Mouse (Mus musculus): ENCODE results near the gene Tshz2. TPM values are rescaled to one million over a fixed set of nuclear protein-coding genes. Genes with fewer than 3 reads are reported as not detected.

Gene Tshz2
- polyA plus RNA-seq, 1 experiment, result 16.1 TPM

- DNase-seq, result no peak
- Histone ChIP-seq H3K27ac (ENCODE audit: insufficient read depth, low read length) (no peak overlapping the region), H3K4me3 (replicated peaks; ENCODE audit: insufficient read depth, low read depth, low read length) (no peak overlapping the region), H3K4me1 (ENCODE audit: control insufficient read depth, insufficient read depth, low read length) (no peaks in the 10 kb centered on the region), H3K27me3 (ENCODE audit: control insufficient read depth, insufficient read depth, low read length) (no peaks in the 10 kb centered on the region; the same call in 1 of the 2 replicates)
- WGBS, result 17% methylated on average over 24 of the region's 24 CpGs
- no peak for TF ChIP-seq CTCF (IDR thresholded peaks at IDR 0.05; ENCODE audit: borderline replicate concordance, insufficient read depth, low read depth, low read length)
- no peak for TF ChIP-seq POLR2A (IDR thresholded peaks at IDR 0.05; ENCODE audit: borderline replicate concordance, insufficient read depth, low read length)
Observed at GRCm38 (mm10) chr2:170028488-170029303, 395.9 kb downstream of the Tshz2 start.

GRCm38 (mm10) chr2:170029304-170029856 lies 396.6 kb downstream of the Tshz2 start:
- TF ChIP-seq POLR2A (IDR thresholded peaks at IDR 0.05; ENCODE audit: borderline replicate concordance, insufficient read depth, low read length) (no peak), CTCF (IDR thresholded peaks at IDR 0.05; ENCODE audit: borderline replicate concordance, insufficient read depth, low read depth, low read length) (no peak)
- H3K27me3 ChIP-seq (ENCODE audit: control insufficient read depth, insufficient read depth, low read length), result no peaks in the 10 kb centered on the region; the same call in 1 of the 2 replicates
- no peaks in the 10 kb centered on the region for H3K4me1 ChIP-seq (ENCODE audit: control insufficient read depth, insufficient read depth, low read length)
- no peak for DNase-seq
- H3K27ac ChIP-seq (ENCODE audit: insufficient read depth, low read length), result no peak overlapping the region
- WGBS, result 42% methylated on average over 10 of the region's 10 CpGs
- no peak overlapping the region for H3K4me3 ChIP-seq (replicated peaks; ENCODE audit: insufficient read depth, low read depth, low read length)

- 90% methylated on average over 12 of the region's 12 CpGs for WGBS
- DNase-seq, result no peak
- TF ChIP-seq POLR2A (IDR thresholded peaks at IDR 0.05; ENCODE audit: borderline replicate concordance, insufficient read depth, low read length) (no peak), CTCF (IDR thresholded peaks at IDR 0.05; ENCODE audit: borderline replicate concordance, insufficient read depth, low read depth, low read length) (no peak)
- Histone ChIP-seq H3K4me3 (replicated peaks; ENCODE audit: insufficient read depth, low read depth, low read length) (no peak overlapping the region), H3K27me3 (ENCODE audit: control insufficient read depth, insufficient read depth, low read length) (no peaks in the 10 kb centered on the region; the same call in 1 of the 2 replicates), H3K4me1 (ENCODE audit: control insufficient read depth, insufficient read depth, low read length) (no peaks in the 10 kb centered on the region), H3K27ac (ENCODE audit: insufficient read depth, low read length) (no peak overlapping the region)
Observed at GRCm38 (mm10) chr2:170031226-170031625, 398.4 kb downstream of the Tshz2 start.

DNA sequence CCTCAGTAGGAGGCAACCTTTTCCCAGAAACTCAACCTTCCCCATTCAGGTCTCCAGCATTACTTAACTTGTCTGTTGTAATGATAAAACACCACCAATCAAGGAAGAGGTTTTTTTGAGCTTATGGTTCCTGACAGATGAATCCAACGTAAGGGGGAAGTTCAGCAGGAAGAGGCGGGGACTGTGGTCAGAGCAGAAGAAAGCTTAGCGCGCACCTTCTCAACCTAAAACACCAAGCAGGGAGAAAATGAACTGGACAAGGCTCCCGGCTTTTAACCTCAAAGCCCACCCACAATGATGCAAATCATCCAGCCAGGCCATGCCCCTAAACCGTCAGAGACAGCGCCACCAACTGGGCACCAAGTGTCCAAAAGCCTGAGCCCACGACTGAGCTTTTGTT lies 399.1 kb downstream of the Tshz2 start:
- no peak for DNase-seq
- WGBS, result 69% methylated on average over 8 of the region's 8 CpGs
- Histone ChIP-seq H3K4me3 (replicated peaks; ENCODE audit: insufficient read depth, low read depth, low read length) (no peak overlapping the region), H3K4me1 (ENCODE audit: control insufficient read depth, insufficient read depth, low read length) (no peaks in the 10 kb centered on the region), H3K27ac (ENCODE audit: insufficient read depth, low read length) (no peak overlapping the region), H3K27me3 (ENCODE audit: control insufficient read depth, insufficient read depth, low read length) (no peaks in the 10 kb centered on the region; the same call in 1 of the 2 replicates)
- TF ChIP-seq CTCF (IDR thresholded peaks at IDR 0.05; ENCODE audit: borderline replicate concordance, insufficient read depth, low read depth, low read length) (no peak), POLR2A (IDR thresholded peaks at IDR 0.05; ENCODE audit: borderline replicate concordance, insufficient read depth, low read length) (no peak)

DNA sequence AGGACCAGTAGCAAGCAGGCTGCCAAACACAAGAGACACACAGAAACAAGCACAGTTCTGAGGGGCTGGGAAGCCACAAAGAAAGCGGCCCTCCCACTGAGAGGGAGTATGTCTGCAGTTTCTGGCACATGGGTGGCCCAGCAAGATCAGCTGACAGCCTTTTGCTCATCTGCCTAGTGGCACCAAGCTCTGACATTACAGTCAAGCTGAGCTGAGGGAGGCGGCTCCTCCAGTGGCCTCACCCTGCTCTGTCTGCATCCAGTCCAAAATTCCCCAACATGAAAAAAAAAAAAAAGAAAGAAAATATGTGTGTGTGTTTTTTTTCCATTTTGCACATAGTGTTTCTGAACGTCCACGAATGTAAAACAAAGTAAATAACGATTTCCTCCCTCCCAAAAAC lies 400.4 kb downstream of the Tshz2 start:
- TF ChIP-seq POLR2A (IDR thresholded peaks at IDR 0.05; ENCODE audit: borderline replicate concordance, insufficient read depth, low read length), result no peak
- TF ChIP-seq CTCF (IDR thresholded peaks at IDR 0.05; ENCODE audit: borderline replicate concordance, insufficient read depth, low read depth, low read length), result no peak
- H3K27me3 ChIP-seq (ENCODE audit: control insufficient read depth, insufficient read depth, low read length), result no peaks in the 10 kb centered on the region; the same call in 1 of the 2 replicates
- H3K27ac ChIP-seq (ENCODE audit: insufficient read depth, low read length), result no peak overlapping the region
- no peak for DNase-seq
- WGBS, result 53% methylated on average over 5 of the region's 5 CpGs
- H3K4me1 ChIP-seq (ENCODE audit: control insufficient read depth, insufficient read depth, low read length), result no peaks in the 10 kb centered on the region
- no peak overlapping the region for H3K4me3 ChIP-seq (replicated peaks; ENCODE audit: insufficient read depth, low read depth, low read length)

- Histone ChIP-seq H3K27me3 (ENCODE audit: control insufficient read depth, insufficient read depth, low read length) (no peaks in the 10 kb centered on the region; the same call in 1 of the 2 replicates), H3K4me1 (ENCODE audit: control insufficient read depth, insufficient read depth, low read length) (no peaks in the 10 kb centered on the region), H3K4me3 (replicated peaks; ENCODE audit: insufficient read depth, low read depth, low read length) (no peak overlapping the region), H3K27ac (ENCODE audit: insufficient read depth, low read length) (no peak overlapping the region)
- DNase-seq, result no peak
- no peak for TF ChIP-seq CTCF (IDR thresholded peaks at IDR 0.05; ENCODE audit: borderline replicate concordance, insufficient read depth, low read depth, low read length)
- no peak for TF ChIP-seq POLR2A (IDR thresholded peaks at IDR 0.05; ENCODE audit: borderline replicate concordance, insufficient read depth, low read length)
- WGBS, result 96% methylated on average over 11 of the region's 11 CpGs
Observed at GRCm38 (mm10) chr2:170034794-170035193, 402.0 kb downstream of the Tshz2 start.

- no peaks in the 10 kb centered on the region; the same call in 1 of the 2 replicates for H3K27me3 ChIP-seq (ENCODE audit: control insufficient read depth, insufficient read depth, low read length)
- 28% methylated on average over 11 of the region's 11 CpGs for WGBS
- H3K4me3 ChIP-seq (replicated peaks; ENCODE audit: insufficient read depth, low read depth, low read length), result no peak overlapping the region
- no peak overlapping the region for H3K27ac ChIP-seq (ENCODE audit: insufficient read depth, low read length)
- no peak for TF ChIP-seq POLR2A (IDR thresholded peaks at IDR 0.05; ENCODE audit: borderline replicate concordance, insufficient read depth, low read length)
- no peak for TF ChIP-seq CTCF (IDR thresholded peaks at IDR 0.05; ENCODE audit: borderline replicate concordance, insufficient read depth, low read depth, low read length)
- no peak for DNase-seq
- H3K4me1 ChIP-seq (ENCODE audit: control insufficient read depth, insufficient read depth, low read length), result no peaks in the 10 kb centered on the region
Observed at GRCm38 (mm10) chr2:170036791-170037241, 404.0 kb downstream of the Tshz2 start.
